Mouse (Mus musculus) intestine, postnatal 0 days (tissue): Measurements from ENCODE around the gene Rrbp1. TPM values are rescaled to one million over a fixed set of nuclear protein-coding genes. Genes with fewer than 3 reads are reported as not detected.

ENCODE experiments used
- ATAC-seq: fragments of 200-750 bp; cut with Nextera tagmentation; 2 replicates; pipeline ENCODE4 v1.8.0; 2017; ENCODE audit warnings: mild to moderate bottlenecking, moderate TSS enrichment, moderate library complexity
- H3K27ac ChIP-seq: fragments of 300-500 bp; sonication (generic); 2 replicates; pipeline ENCODE4 v1.5.1; 2014; ENCODE audit warnings: mild to moderate bottlenecking, low read depth, low read length, moderate library complexity
- H3K27me3 ChIP-seq: fragments of 300-500 bp; sonication (generic); replicated peaks from 2 replicates; pipeline ENCODE4 v1.6.1; 2014; ENCODE audit warnings: low read length, mixed read lengths; ENCODE audit not compliant: control insufficient read depth, insufficient read depth
- H3K36me3 ChIP-seq: fragments of 300-500 bp; sonication (generic); 2 replicates; pipeline ENCODE4 v1.6.1; 2014; ENCODE audit warnings: mild to moderate bottlenecking, moderate library complexity; ENCODE audit not compliant: control insufficient read depth, insufficient read depth
- H3K4me1 ChIP-seq: fragments of 300-500 bp; sonication (generic); replicated peaks from 2 replicates; pipeline ENCODE4 v1.6.1; 2014; ENCODE audit warnings: antibody characterized with exemption, low read length, mixed read lengths; ENCODE audit not compliant: control insufficient read depth, insufficient read depth
- H3K4me2 ChIP-seq: fragments of 300-500 bp; sonication (generic); replicated peaks from 2 replicates; pipeline ENCODE4 v1.6.1; 2014; ENCODE audit warnings: low read depth, mild to moderate bottlenecking, moderate library complexity
- H3K4me3 ChIP-seq: fragments of 300-500 bp; sonication (generic); 2 replicates; pipeline ENCODE4 v1.5.1; 2014; ENCODE audit warnings: low read depth, low read length
- H3K9ac ChIP-seq: fragments of 300-500 bp; sonication (generic); 2 replicates; pipeline ENCODE4 v1.6.1; 2014; ENCODE audit warnings: mild to moderate bottlenecking, low read depth, low read length
- H3K9me3 ChIP-seq: fragments of 300-500 bp; sonication (generic); 2 replicates; pipeline ENCODE4 v1.6.1; 2016; ENCODE audit warnings: mixed run types; ENCODE audit not compliant: control insufficient read depth
- CTCF ChIP-seq: sonication (generic); IDR thresholded peaks from 2 replicates; pipeline ENCODE4 v1.5.1; 2016; ENCODE audit warnings: low read depth, mild to moderate bottlenecking, control low read depth, antibody characterized with exemption, moderate library complexity
- WGBS: fragments of 180-500 bp; shearing (Covaris S2); extraction: QIAGEN DNeasy Blood & Tissue Kit; methylation state at CpG from one replicate; pipeline ENCODE4 v1.1.7; 2014; 5-methylcytosine and 5-hydroxymethylcytosine counted together
- polyA plus RNA-seq: library from polyadenylated mRNA; unstranded; fragments of >200 nt; fragmentation: Nextera tagmentation; extraction: Ambion mirVana; gene quantifications from 2 replicates; pipeline ENCODE4 v1.2.1, GENCODE M21; 2015

Gene Rrbp1
- polyA plus RNA-seq, 1 experiment from 2014 or later: 156 TPM

GRCm38 (mm10) chr2:143955004-143955403, 56.1 kb downstream of the Rrbp1 start:
- Histone ChIP-seq H3K9ac (no peak overlapping the region), H3K27ac (peak overlapping the region; percentile 60), H3K4me3 (no peak overlapping the region), H3K9me3 (no peaks in the 10 kb centered on the region), H3K4me1 (no peaks in the 10 kb centered on the region), H3K4me2 (no peak overlapping the region), H3K27me3 (no peaks in the 10 kb centered on the region), H3K36me3 (peaks cover 88% of the 10 kb centered on the region)
- no peak for TF ChIP-seq CTCF
- 77% methylated on average over 4 of the region's 4 CpGs for WGBS
- ATAC-seq: no peak

- no peaks in the 10 kb centered on the region for H3K27me3 ChIP-seq
- H3K36me3 ChIP-seq: peaks cover 94% of the 10 kb centered on the region
- H3K9me3 ChIP-seq: no peaks in the 10 kb centered on the region
- no peak for ATAC-seq
- H3K4me1 ChIP-seq: no peaks in the 10 kb centered on the region
- no peak overlapping the region for H3K9ac ChIP-seq
- H3K27ac ChIP-seq: no peak overlapping the region
- WGBS: 85% methylated on average over 4 of the region's 4 CpGs
- TF ChIP-seq CTCF: no peak
- no peak overlapping the region for H3K4me3 ChIP-seq
- no peak overlapping the region for H3K4me2 ChIP-seq
These were observed 57.1 kb downstream of the Rrbp1 start for GRCm38 (mm10) chr2:143953944-143954343.

- 62% methylated on average over 5 of the region's 5 CpGs for WGBS
- H3K27ac ChIP-seq: peak overlapping the region; percentile 15; the same call in 1 of the 2 replicates
- ATAC-seq: no peak
These were observed 59.3 kb downstream of the Rrbp1 start for GRCm38 (mm10) chr2:143951546-143952315.

GRCm38 (mm10) chr2:143951028-143951420, 60.0 kb downstream of the Rrbp1 start:
- H3K36me3 ChIP-seq: peaks cover 100% of the 10 kb centered on the region
- H3K27me3 ChIP-seq: no peaks in the 10 kb centered on the region
- no peaks in the 10 kb centered on the region for H3K9me3 ChIP-seq
- H3K9ac ChIP-seq: no peak overlapping the region
- H3K4me3 ChIP-seq: no peak overlapping the region
- no peak for TF ChIP-seq CTCF
- H3K27ac ChIP-seq: peak overlapping the region; percentile 15; the same call in 1 of the 2 replicates
- no peak for ATAC-seq
- H3K4me2 ChIP-seq: no peak overlapping the region
- 72% methylated on average over 1 of the region's 1 CpGs for WGBS
- H3K4me1 ChIP-seq: no peaks in the 10 kb centered on the region

More at GRCm38 (mm10) chr2:143951546-143952315, 59.3 kb downstream of the Rrbp1 start:
- no peaks in the 10 kb centered on the region for H3K9me3 ChIP-seq
- no peaks in the 10 kb centered on the region for H3K4me1 ChIP-seq
- H3K4me2 ChIP-seq: no peak overlapping the region
- no peak for TF ChIP-seq CTCF
- peaks cover 100% of the 10 kb centered on the region for H3K36me3 ChIP-seq
- no peaks in the 10 kb centered on the region for H3K27me3 ChIP-seq
- H3K4me3 ChIP-seq: no peak overlapping the region
- no peak overlapping the region for H3K9ac ChIP-seq

- H3K27me3 ChIP-seq: no peaks in the 10 kb centered on the region
- no peaks in the 10 kb centered on the region for H3K4me1 ChIP-seq
- H3K9ac ChIP-seq: no peak overlapping the region
- 84% methylated on average over 5 of the region's 5 CpGs for whole genome bisulfite sequencing
- H3K27ac ChIP-seq: peak overlapping the region; percentile 15; the same call in 1 of the 2 replicates
- TF ChIP-seq CTCF: no peak
- H3K9me3 ChIP-seq: no peaks in the 10 kb centered on the region
- H3K36me3 ChIP-seq: peaks cover 98% of the 10 kb centered on the region
- H3K4me3 ChIP-seq: no peak overlapping the region
- H3K4me2 ChIP-seq: no peak overlapping the region
- no peak for ATAC-seq
These were observed 60.6 kb downstream of the Rrbp1 start for GRCm38 (mm10) chr2:143950290-143951027.

GRCm38 (mm10) chr2:143949217-143949616, 61.8 kb downstream of the Rrbp1 start:
- Histone ChIP-seq H3K9me3 (no peaks in the 10 kb centered on the region), H3K27ac (no peak overlapping the region), H3K27me3 (no peaks in the 10 kb centered on the region), H3K4me1 (no peaks in the 10 kb centered on the region), H3K9ac (no peak overlapping the region), H3K4me3 (no peak overlapping the region), H3K4me2 (no peak overlapping the region), H3K36me3 (peaks cover 98% of the 10 kb centered on the region)
- ATAC-seq: no peak
- TF ChIP-seq CTCF: no peak
- WGBS: 91% methylated on average over 6 of the region's 6 CpGs
